Mouse (Mus musculus): ENCODE results near the gene Samd8. TPM values are rescaled to one million over a fixed set of nuclear protein-coding genes. Genes with fewer than 3 reads are reported as not detected.

The Samd8 gene
- total RNA-seq (2014; fragmentation: Nextera tagmentation): 5.1 and 10.8 TPM in 2 replicates
- 4.6 and 7.5 TPM in 2 replicates for total RNA-seq (2017)

DNA sequence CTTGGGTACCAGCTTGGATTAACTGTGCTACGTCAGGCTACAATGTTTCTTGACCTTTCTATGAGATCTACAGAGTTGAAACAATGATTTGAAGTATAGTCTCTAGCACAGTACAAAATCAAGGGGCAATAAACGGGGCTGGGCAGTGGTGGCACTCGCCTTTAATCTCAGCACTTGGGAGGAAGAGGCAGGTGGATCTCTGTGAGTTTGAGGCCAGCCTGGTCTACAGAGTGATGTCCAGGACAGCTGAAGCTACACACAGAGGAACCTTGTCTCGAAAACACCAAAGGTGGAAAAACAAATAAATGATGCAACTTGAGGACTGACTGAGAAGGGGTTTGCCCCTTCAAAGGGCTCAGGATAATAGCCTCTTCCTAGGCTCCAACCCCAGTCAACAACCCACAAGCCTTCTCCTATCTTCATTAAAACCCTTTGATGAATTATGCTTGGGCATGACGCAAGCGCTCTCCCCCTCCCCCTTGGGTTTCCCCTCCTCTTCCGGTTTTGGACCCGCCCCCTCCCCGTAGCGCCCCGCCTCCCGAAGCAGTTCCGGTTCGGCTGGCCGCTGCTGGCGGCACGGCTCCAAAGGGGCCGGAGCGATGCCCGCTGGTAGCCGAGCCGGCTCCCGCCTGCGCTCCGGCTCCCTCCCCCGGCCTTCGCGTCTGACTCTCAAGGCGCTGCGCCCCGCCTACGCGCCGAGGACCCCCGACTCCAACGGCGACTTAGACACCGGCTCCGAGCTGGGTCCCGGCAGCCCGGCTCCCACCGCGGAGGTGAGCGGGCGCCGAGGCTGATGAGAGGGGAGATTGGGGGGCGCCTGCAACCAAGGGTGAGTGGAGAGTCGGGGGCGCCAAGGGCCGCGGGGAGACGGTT, at the start of gene Samd8:
Samd8 (plus strand) TSS at position 524 of the 873 bp plus-strand sequence.
- peak; percentile 84 for ATAC-seq (replicated peaks; ENCODE audit: poor library complexity, severe bottlenecking)

DNA sequence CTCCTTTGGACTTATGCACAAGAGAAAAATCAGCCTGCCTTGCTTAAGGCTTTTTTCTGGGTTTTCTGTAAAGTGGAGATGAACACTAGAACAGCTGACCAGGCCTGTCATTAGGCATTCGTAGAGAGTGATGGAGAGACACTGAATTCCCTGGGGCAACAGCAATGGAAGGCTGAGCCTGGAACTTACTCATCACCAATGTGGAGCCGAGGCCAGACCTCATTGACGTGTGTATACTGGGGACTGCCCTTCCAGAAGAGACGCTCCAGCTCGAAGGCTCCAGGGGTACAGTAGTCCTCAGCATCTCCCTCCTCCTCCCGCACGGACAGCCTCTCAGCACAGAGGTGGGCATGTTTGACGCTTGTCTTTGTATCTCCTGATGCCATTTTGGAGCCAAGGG, 47.6 kb upstream of the Samd8 start:
- ATAC-seq (replicated peaks; ENCODE audit: poor library complexity, severe bottlenecking): no peak

DNA sequence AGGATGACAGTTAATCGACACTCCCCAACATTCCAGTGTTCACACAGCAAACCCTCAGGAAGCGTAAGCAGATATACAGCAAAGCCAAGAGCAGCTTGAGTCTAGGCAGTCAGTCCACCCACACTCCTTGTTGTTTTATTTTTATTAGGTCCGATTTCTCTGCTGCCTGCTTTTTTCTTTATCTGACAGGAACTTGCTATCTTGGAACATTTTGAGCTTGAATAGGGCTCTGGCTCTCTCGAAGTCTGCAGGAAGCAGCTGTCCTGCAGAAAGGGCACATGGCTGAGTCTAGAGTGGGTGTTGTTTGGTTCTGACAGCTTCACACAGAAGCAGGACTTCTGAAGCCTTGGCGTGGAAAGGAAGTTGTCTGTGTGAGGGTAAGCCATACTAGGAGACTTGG, 47.1 kb upstream of the Samd8 start:
- ATAC-seq (replicated peaks; ENCODE audit: poor library complexity, severe bottlenecking): no peak

DNA sequence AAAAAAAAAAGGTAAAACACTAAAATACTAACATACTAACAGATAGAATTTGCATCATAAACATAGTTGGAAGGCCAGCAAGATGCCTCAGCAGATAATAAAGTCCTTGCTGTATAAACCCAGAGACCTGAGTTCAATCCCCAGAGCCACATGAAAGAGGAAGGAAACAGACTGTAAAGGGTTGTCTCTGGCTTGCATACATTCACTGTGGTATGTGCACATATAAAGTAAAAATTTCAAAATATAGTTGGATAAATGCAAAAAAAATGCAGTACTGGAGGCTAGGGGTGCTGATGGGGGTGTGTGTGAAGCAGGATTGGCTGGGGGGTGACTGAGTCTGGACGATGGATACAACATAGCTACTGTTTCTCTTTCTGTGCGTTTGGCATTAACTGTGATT, 44.9 kb upstream of the Samd8 start:
- ATAC-seq (replicated peaks; ENCODE audit: poor library complexity, severe bottlenecking): peak; percentile 59

DNA sequence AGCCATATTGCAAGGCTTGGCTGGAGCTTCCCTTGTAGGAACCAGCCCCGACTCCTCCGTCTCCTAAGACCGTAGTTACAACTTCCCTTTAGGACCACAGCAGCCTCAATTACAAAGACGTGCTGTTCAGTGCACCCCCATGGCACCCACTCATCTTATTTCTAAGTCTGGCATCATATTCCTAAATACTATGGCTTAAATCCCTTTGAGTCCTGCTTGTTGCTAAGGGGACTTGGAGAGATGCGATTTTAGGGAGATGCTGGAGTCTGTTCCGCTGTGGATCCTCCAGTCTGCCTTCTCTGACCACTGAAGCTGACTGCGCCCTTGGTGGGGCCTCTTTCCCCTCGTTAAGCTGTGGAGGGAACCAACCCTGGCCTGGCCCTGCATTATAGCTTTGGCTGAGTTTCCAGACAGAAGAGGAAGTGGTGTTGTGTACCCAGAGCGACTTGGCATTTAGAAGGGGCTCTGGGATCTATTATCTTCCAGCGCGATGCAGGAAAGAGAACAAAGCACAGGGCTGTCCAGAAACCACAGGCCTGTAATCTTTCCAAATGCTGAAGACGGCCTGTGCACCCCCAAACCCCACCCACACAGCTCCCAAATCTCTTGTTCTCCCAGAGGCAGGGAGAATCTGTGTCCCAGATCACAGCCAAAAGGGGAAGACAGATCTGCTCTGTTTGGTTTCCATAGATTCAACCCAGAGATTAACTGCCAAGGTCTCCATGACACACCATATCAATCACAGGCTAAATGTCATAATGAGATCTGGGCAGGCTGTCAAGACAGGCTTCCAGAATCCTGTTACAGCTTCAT, 43.4 kb upstream of the Samd8 start:
- ATAC-seq (replicated peaks; ENCODE audit: poor library complexity, severe bottlenecking): peak; percentile 85

DNA sequence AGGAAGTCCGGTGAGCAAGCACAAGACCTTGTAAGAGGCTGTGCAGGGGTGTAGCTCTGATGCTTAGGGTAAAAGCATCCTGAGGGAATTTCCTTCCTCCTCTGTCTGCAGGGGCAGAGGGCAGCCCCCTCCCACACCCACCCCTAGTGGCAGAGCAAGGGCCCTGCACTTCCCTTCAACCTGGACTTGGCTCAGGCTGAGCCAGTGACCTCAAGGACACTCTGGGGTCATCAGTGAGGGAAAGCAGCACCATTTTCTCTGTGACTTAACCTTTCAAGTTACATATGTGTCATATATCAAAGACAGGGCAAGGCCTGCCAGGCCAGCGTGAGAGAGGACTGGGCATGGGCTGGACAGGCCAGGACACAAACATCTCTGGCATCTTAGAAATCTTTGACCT, 40.8 kb upstream of the Samd8 start:
- no peak for ATAC-seq (replicated peaks; ENCODE audit: poor library complexity, severe bottlenecking)

DNA sequence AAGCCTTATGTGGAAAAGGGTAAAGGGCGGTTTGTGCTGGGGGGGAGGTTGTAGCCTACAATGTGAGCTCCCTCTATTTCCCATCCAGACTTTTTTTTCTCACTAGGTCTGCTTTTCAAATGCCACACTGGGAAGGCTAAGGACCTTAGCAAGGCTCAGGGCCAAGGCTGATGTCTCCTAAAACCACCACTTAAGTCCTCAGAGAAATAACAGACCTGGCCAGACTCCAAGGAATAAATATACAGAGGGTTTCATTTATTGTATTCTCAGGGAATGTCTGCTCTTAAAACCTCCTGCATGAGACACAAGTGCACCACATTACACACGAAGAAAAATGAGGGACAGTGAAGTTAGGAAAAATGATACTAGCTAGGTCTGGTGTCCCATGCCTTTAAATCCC, 39.1 kb upstream of the Samd8 start:
- ATAC-seq (replicated peaks; ENCODE audit: poor library complexity, severe bottlenecking): no peak

DNA sequence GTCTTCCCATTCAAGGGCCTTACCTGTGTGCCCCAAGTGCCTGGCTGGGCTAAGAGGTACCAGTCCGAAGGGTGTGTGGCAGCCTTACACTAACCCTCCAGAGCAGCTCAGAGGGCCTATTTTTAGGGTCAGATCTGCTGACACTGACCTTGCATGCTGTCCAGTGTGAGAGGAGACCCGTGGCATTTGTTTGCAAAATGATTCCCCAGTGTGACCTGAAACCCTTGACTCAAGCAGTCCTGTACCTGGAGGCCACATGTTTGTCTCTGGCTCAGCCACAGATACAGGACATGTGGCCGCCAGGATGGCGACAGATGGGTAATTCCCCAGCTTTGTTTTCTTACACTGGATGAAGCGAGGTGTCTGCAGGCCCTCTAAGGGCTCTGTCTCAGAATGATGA, 35.8 kb upstream of the Samd8 start, which contains the start of gene Dupd1:
Dupd1 (minus strand) TSS at position 91 of the 400 bp plus-strand sequence.
- ATAC-seq (replicated peaks; ENCODE audit: poor library complexity, severe bottlenecking): no peak

DNA sequence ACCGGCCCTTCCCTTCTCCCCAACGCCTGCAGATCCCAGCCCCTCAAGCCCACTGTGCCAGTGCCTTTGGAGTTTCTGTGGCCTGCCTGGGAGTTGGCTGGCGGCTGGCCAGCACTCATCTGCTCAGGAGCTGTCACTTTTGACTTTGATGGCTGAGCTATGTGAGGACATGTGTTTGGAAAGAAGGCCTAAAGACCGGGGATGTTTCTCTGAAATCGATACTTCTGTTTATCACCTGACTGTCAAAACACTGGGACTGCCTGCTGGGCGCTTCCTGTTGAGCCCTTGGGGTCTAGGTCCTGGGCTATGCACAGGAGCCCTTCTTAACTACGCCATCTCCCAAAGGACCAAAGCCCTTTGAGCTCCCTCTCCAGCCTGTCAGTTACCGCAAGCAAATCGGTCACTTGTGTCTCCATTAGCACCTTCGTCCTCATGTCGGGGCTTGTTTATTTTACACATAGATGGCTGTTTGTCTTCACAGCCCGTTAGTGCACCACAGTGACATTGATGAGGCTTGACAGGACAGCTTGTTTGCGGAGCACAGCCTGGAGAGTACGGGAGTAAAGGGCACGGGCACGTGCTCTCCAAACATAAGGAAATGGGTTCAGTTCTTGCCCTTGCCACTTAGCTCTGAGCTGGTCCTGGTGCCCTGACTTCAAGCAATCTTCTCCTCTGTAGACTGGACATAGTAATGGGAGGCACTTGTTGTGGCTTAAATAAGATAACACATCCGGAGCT, 30.5 kb upstream of the Samd8 start:
- no peak for ATAC-seq (replicated peaks; ENCODE audit: poor library complexity, severe bottlenecking)

DNA sequence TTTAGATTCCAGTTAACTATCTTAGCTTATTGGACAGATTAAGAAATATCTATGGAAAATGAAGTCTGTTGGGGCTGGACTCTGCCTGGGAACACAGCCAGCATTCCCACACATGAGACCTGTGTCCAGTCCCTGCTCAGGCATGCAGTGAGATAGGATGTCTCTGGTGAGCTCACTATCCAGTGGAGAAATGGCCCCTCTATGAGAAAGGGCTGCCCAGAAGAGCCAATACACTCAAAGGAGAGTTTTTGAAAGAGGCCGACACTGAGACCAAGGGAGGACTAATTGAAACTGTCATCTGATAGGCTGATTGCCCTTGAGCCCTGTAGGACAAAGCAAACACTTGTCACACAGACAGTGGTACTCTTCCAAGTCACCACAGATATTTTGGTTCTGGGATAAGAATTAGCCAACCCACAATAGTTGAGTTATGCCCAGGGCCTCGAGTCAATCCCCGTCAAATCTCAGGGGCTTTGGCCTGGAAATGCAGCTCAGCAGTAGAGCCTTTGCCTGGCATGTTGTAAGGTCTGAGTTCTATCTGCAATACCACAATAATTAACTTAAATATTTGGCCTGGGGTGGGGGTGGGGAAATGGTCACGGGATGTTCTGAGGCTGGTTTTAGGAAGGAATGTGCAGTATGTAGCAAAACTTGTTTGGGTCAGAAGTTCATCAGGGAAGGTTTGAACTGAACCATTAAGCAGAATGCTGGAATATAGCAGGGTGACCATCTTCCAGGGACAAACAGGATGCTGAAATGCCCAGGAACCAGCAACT, 29.7 kb upstream of the Samd8 start:
- ATAC-seq (replicated peaks; ENCODE audit: poor library complexity, severe bottlenecking): no peak

DNA sequence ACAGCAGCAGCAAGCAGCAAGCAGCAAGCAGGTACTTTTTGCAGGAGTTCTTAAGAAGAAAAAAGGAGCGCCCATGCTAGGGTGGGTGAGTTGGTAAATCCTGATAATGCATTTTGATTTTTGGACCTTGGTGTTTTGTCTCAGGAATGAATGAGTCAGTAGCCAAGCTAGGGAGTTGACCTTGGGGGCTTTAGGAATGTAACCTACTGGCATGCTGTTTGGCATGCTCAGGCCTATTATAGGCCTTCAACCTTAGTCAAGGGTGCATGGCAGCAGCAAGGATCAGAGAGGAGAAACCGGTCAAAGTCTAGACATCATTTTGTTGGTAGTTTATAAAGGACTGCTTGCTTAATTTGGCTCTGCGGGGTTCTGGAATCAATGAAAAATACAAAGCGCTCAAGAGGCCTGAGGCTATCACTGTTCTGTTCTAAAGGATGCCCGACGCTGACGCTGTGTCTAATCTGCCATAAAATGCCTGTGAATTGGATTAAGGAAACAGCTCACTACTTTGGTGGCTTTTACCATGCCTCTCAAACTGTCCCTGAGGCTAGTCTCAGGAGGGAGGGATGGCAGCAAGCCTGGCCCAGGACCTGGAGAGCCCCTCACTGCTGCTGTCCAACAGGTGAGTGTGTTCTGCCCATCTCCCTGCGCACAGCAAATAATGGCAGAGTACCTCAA, 28.2 kb upstream of the Samd8 start:
- ATAC-seq (replicated peaks; ENCODE audit: poor library complexity, severe bottlenecking): no peak

DNA sequence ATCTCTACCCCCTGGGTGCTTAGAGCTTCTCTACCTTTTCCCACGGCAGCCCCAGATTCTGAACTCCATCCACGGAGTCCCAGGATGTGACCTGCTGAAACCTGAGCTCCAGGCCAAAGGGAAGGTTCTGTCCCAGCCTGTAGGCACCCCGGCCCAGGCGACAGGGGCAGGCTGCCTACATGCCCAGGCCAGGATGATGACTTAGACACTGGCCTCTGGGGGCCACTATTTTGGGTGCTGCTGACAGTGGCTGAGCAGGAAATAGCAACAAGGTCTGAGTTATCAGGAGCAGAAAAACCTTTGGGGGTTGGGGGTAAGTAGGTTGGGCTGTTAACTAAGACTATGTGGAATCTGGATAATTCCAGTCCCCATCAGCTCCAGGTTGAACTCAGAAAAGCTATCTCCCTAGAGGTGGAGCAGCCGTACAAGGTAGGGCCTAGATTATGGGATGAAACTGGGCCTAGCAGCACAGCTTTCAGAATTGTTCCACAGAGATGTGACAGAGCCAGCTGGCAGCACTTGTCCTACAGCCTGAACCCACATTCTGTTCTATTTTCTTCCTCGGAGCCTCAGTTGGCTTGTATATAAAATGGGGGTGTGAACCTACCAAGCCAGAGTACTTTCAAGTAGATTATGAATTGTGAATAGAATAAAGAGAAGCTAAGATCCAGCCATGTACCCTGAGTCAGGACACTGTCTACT, 21.1 kb upstream of the Samd8 start:
- no peak for ATAC-seq (replicated peaks; ENCODE audit: poor library complexity, severe bottlenecking)

DNA sequence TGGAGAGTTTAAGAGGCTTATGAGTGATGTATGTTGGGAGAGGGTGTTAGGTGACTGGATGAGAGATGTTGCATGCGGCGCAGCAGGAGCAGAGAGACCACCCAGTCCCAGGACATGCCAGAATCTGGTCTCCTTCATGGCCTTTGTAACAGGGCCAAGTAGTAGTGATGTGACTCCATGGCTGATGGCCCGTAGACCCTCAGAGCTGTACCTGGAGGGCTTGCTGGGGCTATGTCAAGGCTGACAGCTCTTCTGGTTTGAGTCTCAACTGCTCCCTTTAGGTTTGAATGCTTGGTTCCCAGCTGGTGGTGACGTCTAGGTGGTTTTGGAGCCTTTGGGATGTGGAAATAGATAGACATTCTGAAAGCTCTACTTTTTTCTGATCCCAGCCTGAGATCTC, 20.4 kb upstream of the Samd8 start:
- no peak for ATAC-seq (replicated peaks; ENCODE audit: poor library complexity, severe bottlenecking)

DNA sequence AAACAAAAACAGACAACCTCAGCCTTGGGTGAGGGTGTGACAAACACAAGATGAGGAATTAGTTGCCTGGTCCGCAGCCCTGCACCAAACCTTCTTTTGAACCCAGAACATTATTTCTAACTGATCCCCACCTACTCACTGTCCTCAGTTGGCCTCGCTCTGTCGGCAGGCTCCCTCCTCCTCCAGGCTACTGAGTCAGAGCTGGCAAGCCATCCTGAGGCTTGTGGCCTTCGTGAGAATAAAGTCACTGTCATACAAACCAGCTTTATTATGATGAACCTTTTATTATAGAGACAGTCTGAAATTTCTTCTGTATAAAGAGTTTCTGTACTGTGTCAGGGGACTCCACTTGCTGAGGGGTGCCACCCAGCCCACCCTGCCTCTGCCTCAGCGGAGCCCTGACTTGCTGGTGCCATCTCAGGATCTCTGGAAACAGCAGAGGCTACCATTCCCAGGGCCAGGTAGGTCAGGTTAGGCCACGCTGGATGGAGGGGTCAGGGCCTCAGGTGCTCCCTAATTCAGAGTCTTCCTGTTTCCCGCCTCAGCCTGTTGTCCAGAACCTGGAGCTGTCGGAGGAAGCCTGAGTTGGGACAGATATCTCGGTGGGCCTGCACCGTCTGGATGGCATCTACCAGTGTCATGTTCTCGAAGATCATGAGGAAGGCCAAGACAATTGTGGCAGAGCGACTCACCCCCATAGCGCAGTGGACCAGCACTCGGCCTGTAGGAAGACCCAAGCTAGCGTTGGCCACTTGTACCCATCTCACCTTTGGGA, 17.0 kb upstream of the Samd8 start:
- no peak; the same call in 1 of the 2 replicates for ATAC-seq (replicated peaks; ENCODE audit: poor library complexity, severe bottlenecking)

DNA sequence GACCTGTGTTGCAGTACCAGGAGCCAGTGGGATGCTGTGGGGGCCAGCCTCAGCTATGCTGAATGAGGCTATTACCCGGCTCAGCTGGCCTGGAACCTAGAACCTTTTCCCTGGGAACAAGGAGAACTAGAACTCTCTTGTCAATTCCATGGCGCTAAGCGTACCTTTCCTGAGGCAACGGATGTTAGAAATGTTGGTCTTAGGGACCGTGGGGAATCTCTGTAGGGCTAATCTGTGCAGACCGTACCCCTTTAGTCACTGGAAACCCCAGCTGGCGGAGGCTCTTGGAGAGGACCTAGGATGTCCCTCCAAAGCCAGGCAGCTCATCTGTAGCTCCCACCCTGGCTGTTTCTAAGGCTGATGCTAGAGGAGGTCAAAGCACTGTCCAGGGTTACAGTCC, 10.0 kb upstream of the Samd8 start:
- ATAC-seq (replicated peaks; ENCODE audit: poor library complexity, severe bottlenecking): no peak

DNA sequence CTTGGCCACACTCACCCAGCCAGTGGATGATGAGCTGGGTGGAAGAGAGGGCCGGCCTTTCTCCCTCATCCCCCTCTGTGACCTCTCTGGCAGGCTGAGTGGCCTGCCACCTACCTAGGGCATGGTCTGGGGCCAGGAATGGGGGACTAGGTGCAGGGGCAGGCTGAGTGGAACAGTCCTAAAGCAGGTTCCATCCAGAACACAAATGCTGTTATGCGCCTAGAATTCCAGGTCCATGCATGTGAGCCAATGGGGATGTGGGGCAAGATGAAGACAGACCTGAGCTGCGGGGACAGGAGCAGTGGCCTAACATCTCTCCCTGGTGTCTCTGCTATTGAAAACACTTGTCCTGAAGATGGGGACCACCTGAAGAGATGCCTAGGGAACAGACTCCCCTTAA, 9.0 kb upstream of the Samd8 start:
- no peak for ATAC-seq (replicated peaks; ENCODE audit: poor library complexity, severe bottlenecking)

DNA sequence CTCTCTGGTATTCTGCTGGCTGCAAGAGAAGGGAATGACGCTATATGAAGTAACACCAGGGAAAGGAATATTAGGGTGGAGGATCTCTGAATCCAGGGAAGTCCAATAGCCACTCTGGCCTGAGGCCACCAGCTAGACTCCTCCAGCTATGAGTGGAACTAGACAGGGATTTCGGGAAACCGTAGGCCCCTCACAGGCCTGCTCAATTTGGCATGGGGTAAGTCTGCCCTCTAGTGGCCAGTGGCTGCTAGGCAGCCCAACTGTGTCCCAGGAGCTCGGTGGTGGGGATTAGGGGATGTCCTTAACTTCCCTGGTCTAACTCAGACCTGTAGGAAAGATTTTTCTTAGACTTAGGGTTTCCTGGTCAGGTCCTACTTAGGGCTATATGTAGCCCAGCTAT, 8.5 kb upstream of the Samd8 start:
- ATAC-seq (replicated peaks; ENCODE audit: poor library complexity, severe bottlenecking): peak; percentile 47

DNA sequence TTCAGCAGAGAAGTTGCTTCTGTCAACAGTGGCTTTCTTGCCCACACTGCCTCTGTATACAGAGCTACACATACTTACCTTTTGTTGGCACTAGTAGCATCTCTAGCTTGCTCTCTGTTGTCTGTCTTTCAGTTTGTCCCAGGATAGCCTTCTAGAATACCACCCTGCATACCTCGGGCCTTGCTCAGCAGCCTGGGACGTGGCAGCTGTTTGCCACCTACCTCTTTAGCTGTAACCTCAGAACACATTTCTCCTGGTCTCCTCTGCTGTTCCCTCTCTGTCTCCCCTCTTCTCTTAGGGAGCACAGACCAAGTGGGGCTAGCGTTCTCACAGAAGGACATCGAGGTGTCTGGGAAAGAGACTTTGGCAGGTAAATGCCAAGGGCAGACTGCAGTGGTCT, 7.9 kb upstream of the Samd8 start:
- no peak for ATAC-seq (replicated peaks; ENCODE audit: poor library complexity, severe bottlenecking)

Measured in granulocyte monocyte progenitor cell, adult 5-6 weeks (primary cell).